Mouse (Mus musculus) CD8-positive naive resting alpha-beta T cell, adult 2 months (primary cell): ENCODE results near the gene Slc22a3.
A peak's percentile ranks its signal among the peaks of the same experiment; 100 is the strongest.

Experiments
- DNase-seq, 2 experiments: peaks; one replicate each; pipeline ENCODE4 v3.0.0; 2022; ENCODE audit warnings: low read depth in 2 of 2, low spot score in 2 of 2

The Slc22a3 gene

GRCm38 (mm10) chr17:12412181-12412890, 95.2 kb downstream of the Slc22a3 start:
- no peak for DNase-seq

GRCm38 (mm10) chr17:12409346-12409944, 98.1 kb downstream of the Slc22a3 start:
- no peak for DNase-seq

- DNase-seq, result no peak
These were observed 104.1 kb downstream of the Slc22a3 start for GRCm38 (mm10) chr17:12403420-12403819.

GRCm38 (mm10) chr17:12396163-12396677, 111.3 kb downstream of the Slc22a3 start:
- no peak for DNase-seq

- DNase-seq, result no peak
These were observed 119.3 kb downstream of the Slc22a3 start for GRCm38 (mm10) chr17:12388239-12388638.

- DNase-seq, result no peak
These were observed 119.7 kb downstream of the Slc22a3 start for GRCm38 (mm10) chr17:12387781-12388180.

GRCm38 (mm10) chr17:12385049-12385794, 122.3 kb downstream of the Slc22a3 start:
- no peak for DNase-seq

- DNase-seq, result no peak
These were observed 125.0 kb downstream of the Slc22a3 start for GRCm38 (mm10) chr17:12382531-12382930.

GRCm38 (mm10) chr17:12381579-12381978, 125.9 kb downstream of the Slc22a3 start:
- DNase-seq, result no peak

- DNase-seq, result no peak
These were observed 127.2 kb downstream of the Slc22a3 start for GRCm38 (mm10) chr17:12380287-12380686.

GRCm38 (mm10) chr17:12377981-12378705, 129.4 kb downstream of the Slc22a3 start, which contains the start of gene Plg:
Gene Plg, plus strand, starts transcription at chr17:12378608.
- DNase-seq, result no peak

GRCm38 (mm10) chr17:12373601-12374144, 133.8 kb downstream of the Slc22a3 start:
- DNase-seq, result no peak

GRCm38 (mm10) chr17:12372021-12372420, 135.5 kb downstream of the Slc22a3 start:
- DNase-seq, result peak; percentile 57 to 74

- DNase-seq, result peak in 1 of 2 experiments; percentile 36
These were observed 136.1 kb downstream of the Slc22a3 start for GRCm38 (mm10) chr17:12371310-12371925.

- DNase-seq, result no peak
These were observed 137.2 kb downstream of the Slc22a3 start for GRCm38 (mm10) chr17:12370289-12370688.

GRCm38 (mm10) chr17:12369393-12369792, 138.1 kb downstream of the Slc22a3 start:
- no peak for DNase-seq
